Mouse (Mus musculus): Measurements from ENCODE around the gene Flvcr2.

The Flvcr2 gene

GRCm38 (mm10) chr12:85736203-85736602, 10.1 kb upstream of the Flvcr2 start:
- no peak for DNase-seq

DNA sequence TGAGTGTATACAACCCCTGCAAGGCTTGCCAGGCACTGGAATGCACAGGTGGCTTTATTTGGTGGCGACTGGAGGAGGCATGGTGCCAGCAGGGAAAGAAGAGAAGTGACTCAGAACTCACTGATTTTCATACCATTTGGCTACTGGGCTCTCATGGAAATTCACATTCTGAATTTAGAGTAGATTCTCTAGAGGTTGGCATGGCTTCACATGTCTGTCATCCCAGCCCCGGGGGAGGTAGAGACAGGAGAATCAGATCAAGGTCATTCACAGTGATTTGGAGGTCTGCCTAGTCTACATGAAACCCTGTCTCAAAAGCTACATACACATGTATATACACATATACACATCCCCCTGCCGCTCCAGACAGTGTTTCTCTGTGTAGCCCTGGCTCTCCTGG, 9.4 kb upstream of the Flvcr2 start:
- peak; percentile 29 for DNase-seq

DNA sequence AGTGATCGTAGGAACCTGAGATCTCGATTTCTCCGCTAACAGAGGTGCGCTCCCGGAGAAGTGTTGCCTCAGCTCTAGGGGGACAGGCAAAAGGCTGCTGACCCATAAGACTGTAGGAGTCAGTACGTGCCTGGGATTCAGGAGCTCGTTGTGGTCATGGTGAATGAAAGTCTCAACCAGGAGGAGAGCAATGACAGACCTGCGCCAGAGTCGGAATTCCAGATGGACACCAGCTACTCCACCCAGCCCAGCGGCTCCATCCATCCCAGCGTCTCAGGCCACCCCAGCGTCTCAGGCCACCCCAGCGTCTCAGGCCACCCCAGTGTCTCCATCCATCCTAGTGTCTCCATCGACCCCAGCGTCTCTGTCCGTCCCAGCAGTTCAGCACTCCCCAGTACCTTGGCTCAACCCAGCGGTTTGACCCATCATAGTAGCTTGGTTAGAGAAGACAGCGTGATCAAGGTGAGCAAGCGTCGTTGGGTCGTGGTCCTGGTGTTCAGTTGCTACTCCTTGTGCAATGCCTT, 419 bp downstream of the Flvcr2 start:
- no peak for DNase-seq

GRCm38 (mm10) chr12:85747343-85747742, 1.0 kb downstream of the Flvcr2 start:
- no peak for DNase-seq

DNA sequence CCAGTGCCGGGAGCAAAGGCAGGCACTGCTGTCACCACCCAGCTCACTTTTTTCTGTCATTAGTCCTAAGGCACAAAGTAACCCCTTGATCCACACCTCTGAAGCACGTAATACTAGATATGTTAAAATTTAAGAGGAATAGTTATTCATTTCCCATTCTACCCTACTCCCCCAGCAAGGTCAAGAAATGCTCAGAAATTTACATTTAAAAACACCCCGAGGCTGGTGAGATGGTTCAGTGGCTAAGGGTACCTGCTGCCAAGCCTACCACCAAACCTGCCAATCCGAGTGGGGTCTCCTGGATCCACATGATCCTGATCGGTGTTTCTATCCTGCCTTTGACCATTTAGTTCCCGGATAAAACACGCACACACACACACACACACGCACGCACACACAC, 3.5 kb downstream of the Flvcr2 start:
- DNase-seq = no peak

GRCm38 (mm10) chr12:85752116-85752515, 5.8 kb downstream of the Flvcr2 start:
- DNase-seq = no peak

- no peak for DNase-seq
Observed at GRCm38 (mm10) chr12:85753223-85753622, 6.9 kb downstream of the Flvcr2 start.

DNA sequence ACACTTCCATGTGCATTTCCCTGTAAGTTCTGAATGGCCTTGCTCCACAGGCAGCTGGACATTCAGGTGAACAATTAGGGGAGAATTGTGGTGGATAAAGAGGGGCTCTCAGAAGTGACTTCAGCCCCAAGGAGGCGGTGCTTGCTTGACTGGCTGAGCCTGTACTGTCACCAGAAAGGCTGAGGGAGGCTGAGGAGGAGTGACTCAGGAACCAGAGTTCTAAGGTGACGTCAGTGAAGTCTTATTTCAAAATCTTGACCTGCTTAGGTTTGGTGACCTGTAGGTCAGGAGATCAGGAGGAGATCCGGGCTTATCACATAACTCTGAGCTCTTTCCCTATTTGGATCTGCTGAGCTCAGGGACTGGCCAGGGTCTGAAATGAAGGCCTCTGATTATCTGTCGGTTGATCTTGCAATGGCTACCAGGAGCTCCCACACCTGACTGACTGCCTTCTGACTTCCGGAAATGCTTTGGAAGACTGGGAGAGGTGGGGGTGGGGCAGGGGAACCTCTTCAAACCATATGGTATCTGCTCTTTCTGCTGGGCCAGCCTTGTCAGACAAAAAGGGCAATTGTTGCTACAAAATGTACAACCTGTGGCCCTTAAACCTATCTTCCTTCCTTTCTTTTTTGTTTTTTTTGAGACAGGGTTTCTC, 8.4 kb downstream of the Flvcr2 start:
- DNase-seq = no peak

DNA sequence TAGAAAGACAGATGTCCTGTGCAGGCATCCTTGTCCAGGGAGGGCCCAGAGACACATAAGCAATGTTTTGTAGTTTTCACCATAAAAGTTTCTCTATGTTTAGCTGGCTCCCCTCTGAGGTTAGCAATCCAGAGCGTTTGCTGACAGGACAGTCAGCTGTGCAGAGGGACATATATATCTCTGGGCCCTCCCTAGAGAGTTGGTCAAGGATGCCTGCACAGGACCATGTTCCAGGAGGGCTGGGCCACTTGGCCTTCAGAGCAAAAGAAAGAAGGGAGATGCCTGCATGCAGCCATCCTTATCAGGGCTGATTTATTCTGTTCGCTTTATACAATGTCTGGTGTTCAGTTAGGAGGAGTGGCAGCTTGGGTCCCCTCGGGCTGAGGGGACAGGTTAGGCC, 10.1 kb downstream of the Flvcr2 start:
- no peak for DNase-seq

DNA sequence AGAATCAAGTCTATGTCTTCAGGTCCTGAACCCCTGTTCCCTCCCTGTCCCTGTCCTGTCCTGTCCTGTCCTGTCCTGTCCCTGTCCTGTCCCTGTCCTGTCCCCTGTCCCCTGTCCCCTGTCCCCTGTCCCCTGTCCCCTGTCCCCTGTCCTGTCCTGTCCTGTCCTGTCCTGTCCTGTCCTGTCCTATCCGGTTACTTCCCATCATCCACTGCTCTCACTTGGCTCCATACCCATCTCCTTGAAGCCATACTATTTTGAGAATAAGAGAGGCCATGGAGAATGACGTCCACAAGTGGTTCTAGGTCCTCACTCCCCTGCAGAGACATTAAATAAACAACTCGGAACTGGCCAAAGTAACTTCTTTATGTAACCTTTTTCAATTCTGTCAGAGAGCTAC, 10.7 kb downstream of the Flvcr2 start:
- DNase-seq = no peak

DNA sequence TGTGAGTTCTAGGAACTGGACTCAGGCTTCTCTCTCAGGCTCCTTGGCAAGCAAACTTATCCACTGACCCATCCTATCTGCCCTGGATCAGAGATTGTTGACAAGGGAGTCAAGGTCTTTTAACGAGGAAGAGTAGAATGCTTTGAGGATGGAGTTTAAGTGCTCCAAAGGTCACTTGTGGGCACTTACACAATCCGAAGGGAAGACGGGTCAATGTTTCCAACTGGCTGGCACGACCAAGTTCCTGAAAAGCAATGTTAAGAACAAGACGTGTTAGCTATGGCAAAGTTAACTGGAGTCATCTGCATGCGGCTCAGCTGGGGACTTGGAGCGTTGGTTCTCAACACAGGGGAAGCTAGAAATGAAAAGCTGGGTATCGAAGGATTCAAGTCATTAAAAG, 12.4 kb downstream of the Flvcr2 start:
- no peak for DNase-seq

DNA sequence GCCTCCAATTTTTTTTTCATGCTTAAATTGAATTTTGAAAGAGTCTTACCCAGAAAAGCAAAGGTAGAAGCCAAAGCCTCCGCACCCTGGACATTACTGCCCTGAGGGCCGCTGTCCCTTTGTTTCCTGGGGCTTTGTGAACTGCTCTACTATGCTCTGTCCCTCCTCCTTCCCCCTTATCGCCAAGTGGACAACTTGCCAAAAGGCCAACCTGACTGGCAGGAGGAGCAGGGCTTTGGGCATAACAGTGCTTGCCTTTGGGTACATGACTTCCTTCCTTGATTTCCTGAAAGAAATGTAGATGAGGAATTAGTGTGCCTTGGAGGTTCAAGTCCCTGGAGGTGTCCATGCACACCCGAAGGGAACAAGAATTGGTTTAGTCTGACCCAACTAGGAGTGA, 15.1 kb downstream of the Flvcr2 start:
- no peak for DNase-seq

GRCm38 (mm10) chr12:85764686-85765085, 18.3 kb downstream of the Flvcr2 start:
- no peak for DNase-seq

- no peak for DNase-seq
Observed at GRCm38 (mm10) chr12:85766287-85766686, 19.9 kb downstream of the Flvcr2 start.

GRCm38 (mm10) chr12:85767750-85768149, 21.4 kb downstream of the Flvcr2 start:
- no peak for DNase-seq

- DNase-seq = no peak
Observed at GRCm38 (mm10) chr12:85771356-85771755, 25.0 kb downstream of the Flvcr2 start.

DNA sequence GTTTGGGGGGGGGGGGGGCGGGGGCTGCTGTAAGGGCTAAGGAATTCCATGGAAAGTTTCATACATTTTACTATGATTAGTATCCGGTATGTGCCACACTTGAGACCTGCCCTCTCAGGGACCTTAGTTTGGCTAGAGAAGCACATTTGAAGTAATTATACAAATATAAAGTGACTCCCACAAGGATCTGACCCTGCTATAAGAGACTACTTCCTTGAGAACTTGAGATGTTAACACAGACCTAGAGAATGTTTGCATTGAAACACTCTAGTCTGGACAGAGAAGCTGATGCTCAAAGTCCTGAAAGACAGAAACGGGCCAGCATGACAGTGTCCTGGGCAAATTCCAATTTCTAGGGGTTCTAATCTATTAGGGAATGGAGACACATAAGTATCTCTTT, 32.6 kb downstream of the Flvcr2 start:
- DNase-seq = no peak

DNA sequence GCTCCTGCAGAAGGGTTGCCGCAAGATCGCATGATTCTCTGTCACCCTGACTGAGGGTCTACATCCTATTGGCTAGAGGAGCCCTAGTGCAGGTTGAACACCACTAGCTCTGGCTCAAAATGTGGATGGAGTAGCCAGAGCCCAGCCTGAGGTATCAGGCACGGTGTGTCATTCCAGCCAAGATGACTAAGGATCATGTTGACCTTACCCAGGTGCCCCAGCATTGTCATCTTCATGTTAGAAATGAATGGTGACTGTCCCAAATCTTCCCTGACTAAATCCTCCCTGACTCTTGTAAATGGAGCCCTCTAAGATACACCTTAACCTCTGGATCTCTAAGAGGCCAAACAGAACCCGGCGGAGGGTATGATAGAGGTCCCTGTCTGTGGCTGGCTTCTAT, 33.4 kb downstream of the Flvcr2 start:
- no peak for DNase-seq

DNA sequence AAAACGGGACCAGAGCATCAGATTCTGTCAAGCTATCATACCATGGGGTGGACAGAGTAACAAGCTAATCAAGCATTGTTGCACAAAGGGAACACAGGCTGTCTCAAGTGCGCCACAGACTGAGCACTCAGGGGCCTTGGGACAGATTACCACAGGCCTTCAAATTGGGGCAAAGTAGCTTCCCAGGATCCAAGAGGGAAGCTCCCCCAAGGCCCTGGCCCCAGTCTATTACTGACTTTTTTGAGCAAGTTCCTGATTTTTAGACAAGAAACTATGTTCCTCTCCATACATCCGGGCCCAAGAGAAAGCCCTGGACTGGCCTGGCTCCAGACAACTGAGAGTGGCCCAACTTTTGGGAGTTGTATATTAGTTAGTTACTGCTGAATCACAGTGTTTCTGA, 35.3 kb downstream of the Flvcr2 start:
- DNase-seq = no peak

- DNase-seq = no peak
Observed at GRCm38 (mm10) chr12:85784916-85785815, 38.8 kb downstream of the Flvcr2 start.

- DNase-seq = no peak
Observed at GRCm38 (mm10) chr12:85792158-85792557, 45.8 kb downstream of the Flvcr2 start.

DNA sequence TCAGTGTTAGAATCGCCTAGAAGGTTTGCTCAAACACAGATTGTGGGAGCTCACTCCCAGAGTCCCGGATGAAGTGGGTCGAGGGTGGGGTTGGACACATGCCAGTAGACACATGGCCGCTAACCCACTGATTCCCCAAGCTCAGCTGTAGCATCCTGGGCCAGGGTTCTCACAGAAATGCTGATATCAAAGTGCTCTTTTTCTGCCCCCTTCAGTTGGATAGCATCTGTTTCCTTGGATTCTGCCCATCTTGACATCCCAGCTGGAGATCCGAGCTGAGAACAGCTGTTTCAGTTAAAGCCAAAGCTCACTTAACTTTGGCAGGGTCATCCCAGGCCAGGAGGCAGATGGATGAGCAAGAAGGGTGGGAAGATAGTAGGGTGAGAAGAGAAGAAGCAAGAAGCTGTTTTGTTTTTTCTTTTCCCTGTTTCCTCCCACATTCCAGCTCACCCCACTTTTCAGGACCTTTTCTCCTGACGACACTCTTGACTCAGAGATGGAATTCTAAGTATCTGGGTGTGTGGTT, 46.5 kb downstream of the Flvcr2 start:
- peak; percentile 43 for DNase-seq

DNA sequence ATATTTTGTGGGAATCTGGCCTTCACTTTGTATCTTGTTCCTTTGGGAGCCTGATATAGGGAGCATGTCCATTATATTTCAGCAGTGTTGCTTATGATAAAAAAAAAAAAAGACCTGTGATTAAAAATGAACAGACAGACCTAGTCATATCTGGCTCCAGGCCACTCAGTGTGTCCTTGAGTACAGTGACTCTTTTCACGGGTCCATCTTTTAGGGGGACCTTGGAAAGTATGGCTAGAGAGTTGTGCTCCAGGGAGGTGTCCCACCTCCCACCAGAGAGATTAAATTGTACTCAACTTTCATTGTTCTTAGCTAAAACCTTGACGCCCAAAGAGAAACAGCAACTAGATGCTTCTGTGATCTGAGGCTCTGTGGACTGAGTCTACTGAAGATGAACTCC, 47.8 kb downstream of the Flvcr2 start:
- no peak for DNase-seq

GRCm38 (mm10) chr12:85795551-85795950, 49.2 kb downstream of the Flvcr2 start:
- no peak for DNase-seq
